Mouse (Mus musculus): ENCODE measurements around the gene Dennd4c.

DNA sequence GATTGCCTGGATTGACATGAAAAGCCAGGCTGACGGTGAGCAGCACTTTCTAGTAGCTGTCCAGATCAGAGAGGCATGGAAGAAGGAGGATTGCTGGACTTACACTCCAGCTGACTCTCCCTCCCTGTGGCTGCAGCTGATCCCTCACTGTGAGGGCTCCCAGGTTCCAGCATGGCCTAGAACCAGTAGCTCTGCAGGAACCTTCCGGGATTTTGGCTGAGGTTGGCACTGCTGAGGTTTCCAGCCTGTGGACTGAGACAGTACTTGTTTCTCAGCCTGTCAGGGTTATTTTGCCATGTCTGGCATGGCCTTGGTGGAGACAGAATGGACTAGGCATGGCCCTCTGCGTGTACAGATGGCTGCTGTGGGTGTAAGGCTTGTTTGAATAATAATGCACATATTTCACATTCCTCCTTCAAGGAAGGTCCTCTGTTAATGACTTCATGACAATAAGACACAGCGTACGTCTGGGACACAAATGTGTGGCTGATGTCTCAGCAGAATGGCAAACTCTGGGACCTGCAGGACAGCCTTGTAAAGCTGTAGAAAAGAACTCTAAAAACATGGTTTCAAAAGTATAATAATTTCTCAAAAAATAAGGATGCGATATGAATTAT, 38.2 kb upstream of the Dennd4c start:
- no peak for TF ChIP-seq CTCF (IDR thresholded peaks at IDR 0.05; ENCODE audit: low read depth, low read length)
- no peak for TF ChIP-seq POLR2A (IDR thresholded peaks at IDR 0.05; ENCODE audit: borderline replicate concordance, low read depth, low read length)

All from bone marrow macrophage, adult 2 months (primary cell).